Mouse (Mus musculus) lung, embryonic 14.5 days (tissue): ENCODE measurements around the gene Tlx3. TPM values are rescaled to one million over a fixed set of nuclear protein-coding genes. Genes with fewer than 3 reads are reported as not detected.

ENCODE experiments used
- ATAC-seq: fragments of 200-750 bp; cut with Nextera tagmentation; 2 replicates; pipeline ENCODE4 v1.8.0; 2017; ENCODE audit warnings: mild to moderate bottlenecking, moderate TSS enrichment, moderate library complexity; ENCODE audit not compliant: insufficient read depth
- DNase-seq: peaks from one replicate; pipeline ENCODE4 v3.0.0-alpha.2; 2015
- H3K27ac ChIP-seq: fragments of 300-500 bp; sonication (generic); 2 replicates; pipeline ENCODE4 v1.5.1; 2014; ENCODE audit warnings: low read depth, mild to moderate bottlenecking, moderate library complexity
- H3K27me3 ChIP-seq: fragments of 300-500 bp; sonication (generic); 2 replicates; pipeline ENCODE4 v1.6.1; 2014; ENCODE audit warnings: low read length, control low read depth; ENCODE audit not compliant: insufficient read depth
- H3K36me3 ChIP-seq: fragments of 300-500 bp; sonication (generic); 2 replicates; pipeline ENCODE4 v1.6.1; 2014; ENCODE audit warnings: control low read depth; ENCODE audit not compliant: insufficient read depth
- H3K4me1 ChIP-seq: fragments of 300-500 bp; sonication (generic); 2 replicates; pipeline ENCODE4 v1.6.1; 2014; ENCODE audit warnings: antibody characterized with exemption, control low read depth; ENCODE audit not compliant: insufficient read depth
- H3K4me2 ChIP-seq: fragments of 300-500 bp; sonication (generic); 2 replicates; pipeline ENCODE4 v1.6.1; 2014; ENCODE audit warnings: mild to moderate bottlenecking
- H3K4me3 ChIP-seq: fragments of 300-500 bp; sonication (generic); 2 replicates; pipeline ENCODE4 v1.5.1; 2014; ENCODE audit warnings: low read depth, low read length
- H3K9ac ChIP-seq: fragments of 300-500 bp; sonication (generic); 2 replicates; pipeline ENCODE4 v1.6.1; 2014
- H3K9me3 ChIP-seq: fragments of 300-500 bp; sonication (generic); 2 replicates; pipeline ENCODE4 v1.6.1; 2016; ENCODE audit warnings: low read depth, low read length, control low read depth
- CTCF ChIP-seq: IDR thresholded peaks from 2 replicates; pipeline ENCODE4 v1.5.1; 2016; ENCODE audit warnings: antibody characterized with exemption, low read depth
- WGBS: fragments of 180-500 bp; shearing (Covaris S2); extraction: QIAGEN DNeasy Blood & Tissue Kit; methylation state at CpG from one replicate; pipeline ENCODE4 v1.1.7; 2014; 5-methylcytosine and 5-hydroxymethylcytosine counted together
- polyA plus RNA-seq: library from polyadenylated mRNA; unstranded; fragments of >200 nt; fragmentation: Nextera tagmentation; extraction: Ambion mirVana; gene quantifications from 2 replicates; pipeline ENCODE4 v1.2.1, GENCODE M21; 2014

The Tlx3 gene
- polyA plus RNA-seq, 1 experiment from 2014 or later: not detected

DNA sequence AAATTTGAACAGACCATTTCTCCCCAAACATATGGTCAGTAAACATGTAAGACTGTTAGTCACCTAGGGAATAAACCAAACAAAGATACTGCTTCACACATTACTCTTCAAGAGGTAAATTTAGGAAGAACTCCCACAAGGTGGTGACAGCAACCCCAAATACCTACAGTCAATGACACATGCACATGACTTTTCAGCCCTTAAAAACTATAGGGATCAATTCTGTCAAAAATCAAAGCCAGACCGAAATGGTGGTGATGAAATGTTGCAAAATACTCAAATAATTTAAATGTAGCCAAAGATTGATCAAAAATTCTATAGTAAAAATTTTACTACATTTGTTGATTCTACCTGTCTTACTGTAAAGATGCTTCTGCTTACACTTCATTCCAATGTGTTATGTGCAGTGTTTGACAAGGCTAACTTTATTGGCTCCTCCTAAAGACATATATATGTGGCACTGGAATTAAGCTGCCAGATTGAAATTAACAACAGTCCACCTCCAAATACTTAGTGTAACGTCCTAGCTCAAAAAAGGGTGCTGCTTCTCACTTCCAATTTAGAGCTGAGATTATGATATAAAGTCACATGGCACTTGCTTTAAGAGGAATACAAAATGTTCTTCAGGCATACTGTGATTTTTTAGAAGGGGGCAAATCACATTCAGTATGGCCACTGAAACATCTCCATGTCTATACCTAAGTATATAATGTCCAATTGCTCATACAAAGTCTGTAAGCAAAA is 45.8 kb downstream of the Tlx3 start:
- peaks cover 86% of the 10 kb centered on the region for H3K36me3 ChIP-seq
- DNase-seq (no peak), ATAC-seq (no peak)
- H3K9me3 ChIP-seq: no peaks in the 10 kb centered on the region
- WGBS: 67% methylated on average over 2 of the region's 2 CpGs
- no peaks in the 10 kb centered on the region for H3K27me3 ChIP-seq
- no peak overlapping the region for H3K9ac ChIP-seq
- no peak overlapping the region for H3K4me2 ChIP-seq
- TF ChIP-seq CTCF: no peak
- no peak overlapping the region for H3K27ac ChIP-seq
- H3K4me1 ChIP-seq: 0 out of 2 replicates have a peak, but pooled peaks cover 5% of the 10 kb centered on the region
- no peak overlapping the region for H3K4me3 ChIP-seq

GRCm38 (mm10) chr11:33156436-33157015 is 46.9 kb downstream of the Tlx3 start:
- H3K9ac ChIP-seq: no peak overlapping the region

GRCm38 (mm10) chr11:33154459-33154858 is 48.9 kb downstream of the Tlx3 start:
- ATAC-seq: no peak
- no peaks in the 10 kb centered on the region for H3K4me1 ChIP-seq
- H3K9me3 ChIP-seq: no peaks in the 10 kb centered on the region
- peaks cover 96% of the 10 kb centered on the region for H3K36me3 ChIP-seq
- H3K27ac ChIP-seq: no peak overlapping the region
- WGBS: 84% methylated on average over 3 of the region's 3 CpGs
- H3K9ac ChIP-seq: no peak overlapping the region
- H3K27me3 ChIP-seq: no peaks in the 10 kb centered on the region
- no peak for TF ChIP-seq CTCF
- DNase-seq: peak; percentile 25
- no peak overlapping the region for H3K4me3 ChIP-seq
- no peak overlapping the region for H3K4me2 ChIP-seq

More at GRCm38 (mm10) chr11:33156436-33157015, 46.9 kb downstream of the Tlx3 start:
- Histone ChIP-seq H3K27ac (no peak overlapping the region), H3K4me3 (no peak overlapping the region), H3K36me3 (peaks cover 97% of the 10 kb centered on the region), H3K4me2 (no peak overlapping the region), H3K4me1 (0 out of 2 replicates have a peak, but pooled peaks cover 5% of the 10 kb centered on the region), H3K27me3 (no peaks in the 10 kb centered on the region), H3K9me3 (no peaks in the 10 kb centered on the region)
- WGBS: 69% methylated on average over 4 of the region's 4 CpGs
- no peak for TF ChIP-seq CTCF
- DNase-seq (no peak), ATAC-seq (no peak)

DNA sequence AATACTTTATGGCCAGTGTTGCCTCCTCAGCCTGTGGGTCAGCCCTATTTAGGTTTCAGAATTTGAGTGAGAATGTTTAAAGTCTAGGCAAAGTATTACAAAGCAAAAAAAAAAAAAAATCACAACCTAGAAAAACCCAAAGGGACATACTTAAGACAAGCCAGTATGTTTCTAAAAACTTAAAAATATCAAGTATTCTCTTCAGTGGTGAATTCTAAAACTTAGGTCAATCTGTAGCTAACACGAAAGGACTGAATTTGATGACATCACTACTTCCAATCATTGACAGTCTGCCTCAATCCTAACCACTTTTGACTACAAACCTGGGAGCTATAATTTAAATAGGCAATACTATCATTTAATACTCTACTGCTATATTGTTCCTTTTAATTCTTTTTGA is 50.4 kb downstream of the Tlx3 start:
- Histone ChIP-seq H3K4me1 (no peaks in the 10 kb centered on the region; the same call in 1 of the 2 replicates), H3K9ac (no peak overlapping the region), H3K27me3 (no peaks in the 10 kb centered on the region), H3K36me3 (peaks cover 84% of the 10 kb centered on the region), H3K4me2 (no peak overlapping the region), H3K9me3 (no peaks in the 10 kb centered on the region), H3K4me3 (no peak overlapping the region), H3K27ac (no peak overlapping the region)
- no peak for ATAC-seq
- TF ChIP-seq CTCF: no peak
- 82% methylated on average over 1 of the region's 1 CpGs for WGBS
- no peak for DNase-seq

DNA sequence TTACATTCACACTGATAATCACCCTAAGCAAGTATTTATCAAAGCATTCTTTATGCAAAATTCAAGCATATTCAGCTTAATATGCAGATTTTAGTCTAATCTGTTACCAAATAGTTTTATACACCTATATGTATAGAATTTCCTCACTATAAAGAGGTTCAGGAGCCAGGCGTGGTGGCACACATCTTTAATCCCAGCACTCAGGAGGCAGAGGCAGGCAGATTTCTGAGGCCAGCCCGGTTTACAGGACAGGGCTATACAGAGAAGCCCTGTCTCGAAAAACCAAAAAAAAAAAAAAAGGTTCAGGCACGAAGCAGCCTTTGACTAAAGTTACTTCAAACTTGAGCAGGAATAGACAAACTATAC is 51.6 kb downstream of the Tlx3 start:
- H3K4me1 ChIP-seq: peaks cover 4% of the 10 kb centered on the region
- peaks cover 73% of the 10 kb centered on the region for H3K36me3 ChIP-seq
- no peaks in the 10 kb centered on the region for H3K9me3 ChIP-seq
- no peak overlapping the region for H3K4me3 ChIP-seq
- TF ChIP-seq CTCF: no peak
- DNase-seq (no peak), ATAC-seq (no peak)
- H3K27me3 ChIP-seq: peaks cover 10% of the 10 kb centered on the region
- WGBS: 73% methylated on average over 4 of the region's 4 CpGs
- no peak overlapping the region for H3K9ac ChIP-seq
- H3K4me2 ChIP-seq: no peak overlapping the region
- H3K27ac ChIP-seq: no peak overlapping the region

- no peak overlapping the region for H3K4me3 ChIP-seq
- no peak overlapping the region for H3K4me2 ChIP-seq
- DNase-seq (no peak), ATAC-seq (no peak)
- H3K27ac ChIP-seq: no peak overlapping the region
- WGBS: 68% methylated on average over 3 of the region's 3 CpGs
- H3K4me1 ChIP-seq: peaks cover 8% of the 10 kb centered on the region
- TF ChIP-seq CTCF: no peak
- peaks cover 68% of the 10 kb centered on the region for H3K36me3 ChIP-seq
- no peaks in the 10 kb centered on the region for H3K9me3 ChIP-seq
- H3K9ac ChIP-seq: no peak overlapping the region
- peaks cover 13% of the 10 kb centered on the region for H3K27me3 ChIP-seq
Observed at GRCm38 (mm10) chr11:33151128-33151779, 52.1 kb downstream of the Tlx3 start.

Other genes with a start within 250 kb of the Tlx3 start
- 10.8 and 10.9 TPM in 2 replicates for gene Fgf18, start 56.2 kb downstream of the Tlx3 start, polyA plus RNA-seq
- 1,275 and 1,313 TPM in 2 replicates for gene Npm1, start 40.4 kb downstream of the Tlx3 start, polyA plus RNA-seq
- gene Gm12117, start 73.1 kb upstream of the Tlx3 start, polyA plus RNA-seq: not detected in 2 replicates